29 mouse cellular contexts compared by ENCODE assay signal in genomic region chr12:109598551-109599250, GRCm38 (mm10). TPM values are rescaled to one million over a fixed set of nuclear protein-coding genes. Genes with fewer than 3 reads are reported as not detected.
DNase-seq lines count a peak whose midpoint lies in the region; ATAC-seq and TF ChIP-seq lines count a peak whose summit lies in the region.
"Had no signal": no experiment of that assay in that cellular context is flagged by ENCODE, and none has a peak within 500 bp of the region (broad histone marks: within the 10 kb centered on the region; RNA-seq: fewer than 3 reads in every experiment).

No protein-coding gene starts in this region.

- no peak overlapping the region for H3K27ac ChIP-seq in embryonic facial prominence, embryonic 11.5 days (replicated peaks; ENCODE audit: low read depth, low read length)
- no peak overlapping the region for H3K27ac ChIP-seq in embryonic facial prominence, embryonic 10.5 days (replicated peaks)
- no peak overlapping the region for H3K27ac ChIP-seq in lung, embryonic 16.5 days (ENCODE audit: low read length)
- H3K27ac ChIP-seq in limb, embryonic 15.5 days, result peak overlapping the region; percentile 50; the same call in 1 of the 2 replicates
- H3K27ac ChIP-seq: heart, embryonic 15.5 days; hindbrain, embryonic 13.5 days; kidney, postnatal 0 days had no signal

- H3K4me3 ChIP-seq in embryonic facial prominence, embryonic 11.5 days (ENCODE audit: low read depth, low read length), result no peak overlapping the region
- no peak overlapping the region for H3K4me3 ChIP-seq in embryonic facial prominence, embryonic 10.5 days
- H3K4me3 ChIP-seq in lung, embryonic 16.5 days (ENCODE audit: low read length), result no peak overlapping the region
- no peak overlapping the region for H3K4me3 ChIP-seq in limb, embryonic 15.5 days
- H3K4me3 ChIP-seq: heart, embryonic 15.5 days; hindbrain, embryonic 13.5 days had no signal

- peaks cover 2% of the 10 kb centered on the region; the same call in 1 of the 2 replicates for H3K4me1 ChIP-seq in embryonic facial prominence, embryonic 11.5 days (ENCODE audit: control insufficient read depth, insufficient read depth, low read length)
- H3K4me1 ChIP-seq in embryonic facial prominence, embryonic 10.5 days, result peaks cover 31% of the 10 kb centered on the region
- H3K4me1 ChIP-seq in lung, embryonic 16.5 days (replicated peaks; ENCODE audit: control insufficient read depth, insufficient read depth, low read length), result peaks cover 28% of the 10 kb centered on the region
- H3K4me1 ChIP-seq in limb, embryonic 15.5 days, result peaks cover 40% of the 10 kb centered on the region

- peak; percentile 35 for DNase-seq in embryonic facial prominence, embryonic 11.5 days (ENCODE audit: low spot score)
- DNase-seq in embryonic facial prominence, embryonic 10.5 days (ENCODE audit: low spot score), result no peak
- no peak for DNase-seq in lung, postnatal 14 days
- peak; percentile 28 for DNase-seq in brain, embryonic 14.5 days (ENCODE audit: low read depth)
- no peak for DNase-seq in layer of hippocampus, postnatal 36 days
- DNase-seq: adrenal gland, postnatal 25 days; cerebellum, adult 2 months; cerebellum, postnatal 25 days; forebrain, postnatal 0 days; gastrocnemius, postnatal 10 days; kidney, adult 8-10 months; kidney, postnatal 4 days; left cerebral cortex, postnatal 4 days; right cerebral cortex, adult 18-20 months; spleen, adult 18-20 months; thymus, adult 2 months; thymus, postnatal 36 days had no signal

- ATAC-seq in embryonic facial prominence, embryonic 11.5 days (replicated peaks; ENCODE audit: insufficient number of reproducible peaks, low FRiP score, low TSS enrichment, low read depth), result no peak
- peak; percentile 31 for ATAC-seq in lung, embryonic 16.5 days (ENCODE audit: low read depth)
- ATAC-seq in limb, embryonic 15.5 days (ENCODE audit: insufficient number of reproducible peaks, low FRiP score, low TSS enrichment, low read depth), result no peak; the same call in 1 of the 2 replicates
- ATAC-seq: forebrain, postnatal 0 days; intestine, embryonic 16.5 days; midbrain, embryonic 16.5 days had no signal

- no peaks in the 10 kb centered on the region for H3K36me3 ChIP-seq in embryonic facial prominence, embryonic 11.5 days (replicated peaks; ENCODE audit: control insufficient read depth, insufficient read depth, low read depth, low read length)
- H3K36me3 ChIP-seq in embryonic facial prominence, embryonic 10.5 days (replicated peaks), result peaks cover 77% of the 10 kb centered on the region
- H3K36me3 ChIP-seq in lung, embryonic 16.5 days (ENCODE audit: control insufficient read depth, insufficient read depth, low read length), result peaks cover 6% of the 10 kb centered on the region
- H3K36me3 ChIP-seq in limb, embryonic 15.5 days, result peaks cover 37% of the 10 kb centered on the region
- H3K36me3 ChIP-seq: heart, embryonic 15.5 days had no signal

- no peaks in the 10 kb centered on the region for H3K27me3 ChIP-seq in embryonic facial prominence, embryonic 11.5 days (ENCODE audit: control insufficient read depth, insufficient read depth, low read length)
- no peaks in the 10 kb centered on the region for H3K27me3 ChIP-seq in embryonic facial prominence, embryonic 10.5 days (replicated peaks; ENCODE audit: low read depth, poor library complexity, severe bottlenecking)
- H3K27me3 ChIP-seq in lung, embryonic 16.5 days (ENCODE audit: control insufficient read depth, insufficient read depth, low read depth, low read length), result no peaks in the 10 kb centered on the region
- H3K27me3 ChIP-seq in limb, embryonic 15.5 days, result no peaks in the 10 kb centered on the region
- H3K27me3 ChIP-seq: heart, embryonic 15.5 days; hindbrain, embryonic 13.5 days had no signal

- H3K9me3 ChIP-seq in embryonic facial prominence, embryonic 11.5 days (replicated peaks; ENCODE audit: control insufficient read depth, low read length), result no peaks in the 10 kb centered on the region
- H3K9me3 ChIP-seq in embryonic facial prominence, embryonic 10.5 days, result 0 out of 2 replicates have a peak, but pooled peaks cover 2% of the 10 kb centered on the region
- H3K9me3 ChIP-seq in lung, embryonic 16.5 days (ENCODE audit: control insufficient read depth, low read length), result no peaks in the 10 kb centered on the region
- no peaks in the 10 kb centered on the region for H3K9me3 ChIP-seq in limb, embryonic 15.5 days
- H3K9me3 ChIP-seq: heart, embryonic 15.5 days; hindbrain, embryonic 13.5 days had no signal

- 58% methylated on average over 12 of the region's 12 CpGs for WGBS in embryonic facial prominence, embryonic 11.5 days
- WGBS in embryonic facial prominence, embryonic 10.5 days, result 74% methylated on average over 12 of the region's 12 CpGs
- WGBS in lung, embryonic 16.5 days, result 39% methylated on average over 12 of the region's 12 CpGs
- WGBS in limb, embryonic 15.5 days, result 27% methylated on average over 12 of the region's 12 CpGs

- TF ChIP-seq POLR2A in brain, embryonic 14.5 days (IDR thresholded peaks at IDR 0.05; ENCODE audit: borderline replicate concordance, extremely low read depth, insufficient read depth, insufficient read length, poor library complexity, severe bottlenecking), result no peak

- H3K9ac ChIP-seq in embryonic facial prominence, embryonic 11.5 days (replicated peaks; ENCODE audit: low read length), result no peak overlapping the region
- no peak overlapping the region for H3K9ac ChIP-seq in lung, embryonic 16.5 days (ENCODE audit: low read length)
- no peak overlapping the region for H3K9ac ChIP-seq in limb, embryonic 15.5 days
- H3K9ac ChIP-seq: forebrain, postnatal 0 days; heart, embryonic 15.5 days; hindbrain, embryonic 13.5 days had no signal

- TF ChIP-seq CTCF in brain, embryonic 14.5 days (IDR thresholded peaks at IDR 0.05; ENCODE audit: borderline replicate concordance, extremely low read depth, insufficient read depth, insufficient read length), result no peak

- no peak overlapping the region for H3K4me2 ChIP-seq in embryonic facial prominence, embryonic 11.5 days (ENCODE audit: low read depth, low read length)
- no peak overlapping the region for H3K4me2 ChIP-seq in lung, embryonic 16.5 days (ENCODE audit: low read depth, low read length)
- no peak overlapping the region for H3K4me2 ChIP-seq in limb, embryonic 15.5 days
- H3K4me2 ChIP-seq: heart, embryonic 15.5 days; hindbrain, embryonic 13.5 days; liver, embryonic 11.5 days; midbrain, embryonic 11.5 days had no signal

RNA-seq across cellular contexts. Expression of gene Rtl1, which starts 1.4 kb away (rescaled TPM):
- 0.84 and 0.89 TPM in 2 replicates for polyA plus RNA-seq in embryonic facial prominence, embryonic 11.5 days (2014; fragmentation: Nextera tagmentation; extraction: Ambion mirVana)
- 0.87 and 0.88 TPM in 2 replicates for polyA plus RNA-seq in embryonic facial prominence, embryonic 10.5 days (2016; fragmentation: Nextera tagmentation; extraction: Ambion mirVana)
- polyA plus RNA-seq in lung, embryonic 16.5 days (2015; fragmentation: Nextera tagmentation; extraction: Ambion mirVana), result 1.0 and 1.6 TPM in 2 replicates
- polyA plus RNA-seq in brain, embryonic 14.5 days (2012; rRNA removed), result 0.85 and 1.5 TPM in 2 replicates
- polyA plus RNA-seq in limb, embryonic 15.5 days (2015; fragmentation: Nextera tagmentation; extraction: Ambion mirVana), result 3.7 and 3.9 TPM in 2 replicates
- not detected for total RNA-seq in layer of hippocampus, postnatal 36 days (2021)
- total RNA-seq: granulocyte monocyte progenitor cell, adult 5-6 weeks; megakaryocyte, adult 5-6 weeks; neutrophil, adult 5-6 weeks had no signal

Comparison
In these comparisons a context has a peak if more than half of its experiments do, and no peak if none do; other contexts are left out.
1. DNase-seq: peak in embryonic facial prominence, embryonic 11.5 days (single experiment) and brain, embryonic 14.5 days (single experiment); none in embryonic facial prominence, embryonic 10.5 days (single experiment), lung, postnatal 14 days (single experiment) and layer of hippocampus, postnatal 36 days (0 of 2).